Mouse (Mus musculus): ENCODE measurements around the gene Dmrtc2. TPM values are rescaled to one million over a fixed set of nuclear protein-coding genes. Genes with fewer than 3 reads are reported as not detected.

The Dmrtc2 gene
- polyA plus RNA-seq, 1 experiment from 2014 or later, result not detected

- peaks cover 14% of the 10 kb centered on the region for H3K4me1 ChIP-seq (ENCODE audit: control insufficient read depth, insufficient read depth, low read length)
- H3K4me2 ChIP-seq (ENCODE audit: low read length), result peak within 1 kb of the TSS; percentile 83
- peak within 1 kb of the TSS; percentile 60 for H3K4me3 ChIP-seq (replicated peaks; ENCODE audit: low read depth, low read length)
- H3K27ac ChIP-seq (replicated peaks; ENCODE audit: low read depth, low read length), result peak within 1 kb of the TSS; percentile 60
- no peaks in the 10 kb centered on the region for H3K27me3 ChIP-seq (ENCODE audit: control insufficient read depth, insufficient read depth, low read length)
- DNase-seq (peak; percentile 52), ATAC-seq (ENCODE audit: low FRiP score, low TSS enrichment) (no peak)
- peak within 1 kb of the TSS; percentile 69 for H3K9ac ChIP-seq (replicated peaks; ENCODE audit: low read length)
- H3K36me3 ChIP-seq (ENCODE audit: control insufficient read depth, insufficient read depth, low read length), result peaks cover 4% of the 10 kb centered on the region; the same call in 1 of the 2 replicates
- 6% methylated on average over 66 of the region's 68 CpGs for WGBS
- H3K9me3 ChIP-seq (ENCODE audit: control insufficient read depth, low read length), result no peaks in the 10 kb centered on the region
Observed at GRCm38 (mm10) chr7:24902630-24903443, 33.0 kb downstream of the Dmrtc2 start, which contains the start of gene Arhgef1. Gene Arhgef1, plus strand, starts transcription at chr7:24902912.

GRCm38 (mm10) chr7:24903444-24903825 lies 33.6 kb downstream of the Dmrtc2 start:
- DNase-seq (no peak), ATAC-seq (ENCODE audit: low FRiP score, low TSS enrichment) (no peak)
- 44% methylated on average over 10 of the region's 10 CpGs for WGBS
- peaks cover 10% of the 10 kb centered on the region for H3K36me3 ChIP-seq (ENCODE audit: control insufficient read depth, insufficient read depth, low read length)
- no peaks in the 10 kb centered on the region for H3K27me3 ChIP-seq (ENCODE audit: control insufficient read depth, insufficient read depth, low read length)
- H3K4me3 ChIP-seq (replicated peaks; ENCODE audit: low read depth, low read length), result peak overlapping the region; percentile 60
- peak overlapping the region; percentile 69; the same call in 1 of the 2 replicates for H3K9ac ChIP-seq (replicated peaks; ENCODE audit: low read length)
- peak overlapping the region; percentile 83 for H3K4me2 ChIP-seq (ENCODE audit: low read length)
- peaks cover 14% of the 10 kb centered on the region for H3K4me1 ChIP-seq (ENCODE audit: control insufficient read depth, insufficient read depth, low read length)
- H3K9me3 ChIP-seq (ENCODE audit: control insufficient read depth, low read length), result no peaks in the 10 kb centered on the region
- H3K27ac ChIP-seq (replicated peaks; ENCODE audit: low read depth, low read length), result 0 out of 2 replicates have a peak overlapping the region, but pooled peaks have one; percentile 60

DNA sequence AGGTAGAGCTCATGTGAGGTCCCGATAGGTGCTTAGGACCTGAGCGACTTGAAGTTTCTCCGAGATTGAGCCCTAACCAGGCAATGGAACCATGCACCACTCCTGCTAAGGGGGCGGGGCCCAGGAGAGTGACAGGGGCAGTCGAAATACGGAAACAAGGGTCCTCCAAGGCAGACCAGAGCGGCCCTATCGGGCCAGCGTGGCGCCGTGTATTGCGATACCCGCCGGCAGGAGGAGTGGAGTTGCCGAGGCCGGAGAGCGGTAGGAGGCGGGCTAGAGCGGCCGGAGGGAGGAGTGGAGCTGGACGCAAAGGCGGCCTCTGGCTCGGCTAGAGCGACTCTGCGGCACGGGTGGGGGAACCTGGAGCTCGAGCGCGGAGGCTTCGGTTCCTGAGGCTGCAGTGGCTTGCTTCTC lies 34.2 kb downstream of the Dmrtc2 start:
- H3K9me3 ChIP-seq (ENCODE audit: control insufficient read depth, low read length), result no peaks in the 10 kb centered on the region
- H3K4me3 ChIP-seq (replicated peaks; ENCODE audit: low read depth, low read length), result peak overlapping the region; percentile 60
- H3K4me2 ChIP-seq (ENCODE audit: low read length), result peak overlapping the region; percentile 83
- peak overlapping the region; percentile 73 for H3K9ac ChIP-seq (replicated peaks; ENCODE audit: low read length)
- peak; percentile 96 for ATAC-seq (ENCODE audit: low FRiP score, low TSS enrichment)
- under 1% methylated on average over 30 of the region's 30 CpGs for WGBS
- H3K4me1 ChIP-seq (ENCODE audit: control insufficient read depth, insufficient read depth, low read length), result peaks cover 14% of the 10 kb centered on the region
- peak overlapping the region; percentile 79 for H3K27ac ChIP-seq (replicated peaks; ENCODE audit: low read depth, low read length)
- peaks cover 15% of the 10 kb centered on the region for H3K36me3 ChIP-seq (ENCODE audit: control insufficient read depth, insufficient read depth, low read length)
- no peaks in the 10 kb centered on the region for H3K27me3 ChIP-seq (ENCODE audit: control insufficient read depth, insufficient read depth, low read length)
- peak; percentile 98 for DNase-seq

GRCm38 (mm10) chr7:24904936-24905335 lies 35.1 kb downstream of the Dmrtc2 start:
- peak overlapping the region; percentile 79; the same call in 1 of the 2 replicates for H3K27ac ChIP-seq (replicated peaks; ENCODE audit: low read depth, low read length)
- peak overlapping the region; percentile 83 for H3K4me2 ChIP-seq (ENCODE audit: low read length)
- WGBS, result 22% methylated on average over 3 of the region's 3 CpGs
- H3K9me3 ChIP-seq (ENCODE audit: control insufficient read depth, low read length), result no peaks in the 10 kb centered on the region
- peaks cover 18% of the 10 kb centered on the region for H3K36me3 ChIP-seq (ENCODE audit: control insufficient read depth, insufficient read depth, low read length)
- peak overlapping the region; percentile 73 for H3K9ac ChIP-seq (replicated peaks; ENCODE audit: low read length)
- H3K27me3 ChIP-seq (ENCODE audit: control insufficient read depth, insufficient read depth, low read length), result no peaks in the 10 kb centered on the region
- 0 out of 2 replicates have a peak, but pooled peaks have one; percentile 24 for ATAC-seq (ENCODE audit: low FRiP score, low TSS enrichment)
- peaks cover 14% of the 10 kb centered on the region for H3K4me1 ChIP-seq (ENCODE audit: control insufficient read depth, insufficient read depth, low read length)
- H3K4me3 ChIP-seq (replicated peaks; ENCODE audit: low read depth, low read length), result peak overlapping the region; percentile 60
- DNase-seq, result peak; percentile 83

- H3K27ac ChIP-seq (replicated peaks; ENCODE audit: low read depth, low read length), result no peak overlapping the region
- peaks cover 14% of the 10 kb centered on the region for H3K4me1 ChIP-seq (ENCODE audit: control insufficient read depth, insufficient read depth, low read length)
- DNase-seq, result no peak
- H3K9ac ChIP-seq (replicated peaks; ENCODE audit: low read length), result no peak overlapping the region
- no peaks in the 10 kb centered on the region for H3K27me3 ChIP-seq (ENCODE audit: control insufficient read depth, insufficient read depth, low read length)
- peaks cover 25% of the 10 kb centered on the region for H3K36me3 ChIP-seq (ENCODE audit: control insufficient read depth, insufficient read depth, low read length)
- H3K4me2 ChIP-seq (ENCODE audit: low read length), result no peak overlapping the region
- no peak for ATAC-seq (ENCODE audit: low FRiP score, low TSS enrichment)
- H3K4me3 ChIP-seq (replicated peaks; ENCODE audit: low read depth, low read length), result no peak overlapping the region
- no peaks in the 10 kb centered on the region for H3K9me3 ChIP-seq (ENCODE audit: control insufficient read depth, low read length)
- WGBS, result 49% methylated on average over 6 of the region's 6 CpGs
Observed at GRCm38 (mm10) chr7:24906551-24906950, 36.7 kb downstream of the Dmrtc2 start.

GRCm38 (mm10) chr7:24907211-24907748 lies 37.4 kb downstream of the Dmrtc2 start:
- peaks cover 14% of the 10 kb centered on the region for H3K4me1 ChIP-seq (ENCODE audit: control insufficient read depth, insufficient read depth, low read length)
- no peak overlapping the region for H3K4me2 ChIP-seq (ENCODE audit: low read length)
- peaks cover 33% of the 10 kb centered on the region for H3K36me3 ChIP-seq (ENCODE audit: control insufficient read depth, insufficient read depth, low read length)
- no peak overlapping the region; the same call in 1 of the 2 replicates for H3K9ac ChIP-seq (replicated peaks; ENCODE audit: low read length)
- H3K4me3 ChIP-seq (replicated peaks; ENCODE audit: low read depth, low read length), result no peak overlapping the region
- no peak overlapping the region for H3K27ac ChIP-seq (replicated peaks; ENCODE audit: low read depth, low read length)
- ATAC-seq (ENCODE audit: low FRiP score, low TSS enrichment) (no peak), DNase-seq (no peak)
- H3K27me3 ChIP-seq (ENCODE audit: control insufficient read depth, insufficient read depth, low read length), result no peaks in the 10 kb centered on the region
- no peaks in the 10 kb centered on the region for H3K9me3 ChIP-seq (ENCODE audit: control insufficient read depth, low read length)
- 38% methylated on average over 13 of the region's 13 CpGs for WGBS

DNA sequence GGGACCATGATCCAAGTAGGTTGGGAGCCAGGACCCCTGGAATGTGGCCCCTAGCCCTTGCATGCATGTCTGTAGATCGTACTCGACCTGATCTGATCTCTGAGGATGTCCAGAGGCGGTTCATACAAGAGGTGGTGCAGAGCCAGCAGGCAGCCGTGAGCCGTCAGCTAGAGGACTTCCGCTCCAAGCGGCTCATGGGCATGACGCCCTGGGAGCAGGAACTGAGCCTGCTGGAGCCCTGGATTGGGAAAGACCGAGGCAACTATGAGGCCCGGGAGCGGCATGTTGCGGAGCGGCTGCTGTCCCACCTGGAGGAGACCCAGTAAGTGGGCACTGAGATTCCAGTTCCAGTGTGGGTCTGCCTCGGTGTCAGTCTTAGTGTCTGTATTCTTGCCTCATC lies 42.6 kb downstream of the Dmrtc2 start:
- H3K27me3 ChIP-seq (ENCODE audit: control insufficient read depth, insufficient read depth, low read length), result no peaks in the 10 kb centered on the region
- H3K27ac ChIP-seq (replicated peaks; ENCODE audit: low read depth, low read length), result no peak overlapping the region
- 92% methylated on average over 14 of the region's 14 CpGs for WGBS
- H3K9ac ChIP-seq (replicated peaks; ENCODE audit: low read length), result no peak overlapping the region
- no peak overlapping the region for H3K4me2 ChIP-seq (ENCODE audit: low read length)
- no peak overlapping the region for H3K4me3 ChIP-seq (replicated peaks; ENCODE audit: low read depth, low read length)
- H3K9me3 ChIP-seq (ENCODE audit: control insufficient read depth, low read length), result no peaks in the 10 kb centered on the region
- H3K4me1 ChIP-seq (ENCODE audit: control insufficient read depth, insufficient read depth, low read length), result no peaks in the 10 kb centered on the region
- H3K36me3 ChIP-seq (ENCODE audit: control insufficient read depth, insufficient read depth, low read length), result peaks cover 54% of the 10 kb centered on the region
- no peak for DNase-seq
- ATAC-seq (ENCODE audit: low FRiP score, low TSS enrichment), result no peak

DNA sequence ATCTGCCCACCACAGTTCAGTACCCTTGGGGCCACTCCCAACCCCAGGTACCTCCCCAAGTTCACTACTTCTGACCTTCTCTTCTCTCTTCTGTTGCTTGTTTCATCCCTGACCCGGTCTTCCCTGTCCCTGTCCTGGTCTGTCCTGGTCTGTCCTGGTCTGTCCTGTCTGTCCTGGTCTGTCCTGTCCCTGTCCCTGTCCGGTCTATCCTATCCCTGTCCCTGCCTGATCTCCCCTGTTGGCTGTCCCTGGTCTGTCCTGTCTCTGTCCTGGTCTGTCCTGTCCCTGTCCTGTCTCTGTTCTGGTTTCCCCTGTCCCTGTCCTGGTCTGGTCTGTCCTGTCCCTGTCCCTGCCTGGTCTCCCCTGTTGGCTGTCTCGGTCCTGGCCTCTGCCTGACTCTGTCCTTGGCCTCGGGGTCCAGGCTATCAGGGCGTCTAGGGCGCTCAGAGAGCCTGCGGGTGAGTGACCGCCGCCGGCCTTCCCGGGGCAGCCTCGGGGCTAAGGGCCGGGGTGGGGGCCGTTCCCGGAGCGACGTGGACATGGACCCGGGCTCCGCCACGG lies 49.0 kb downstream of the Dmrtc2 start:
- Histone ChIP-seq H3K4me1 (ENCODE audit: control insufficient read depth, insufficient read depth, low read length) (no peaks in the 10 kb centered on the region), H3K4me2 (ENCODE audit: low read length) (no peak overlapping the region), H3K27me3 (ENCODE audit: control insufficient read depth, insufficient read depth, low read length) (no peaks in the 10 kb centered on the region), H3K9ac (replicated peaks; ENCODE audit: low read length) (no peak overlapping the region), H3K4me3 (replicated peaks; ENCODE audit: low read depth, low read length) (no peak overlapping the region), H3K9me3 (ENCODE audit: control insufficient read depth, low read length) (no peaks in the 10 kb centered on the region), H3K36me3 (ENCODE audit: control insufficient read depth, insufficient read depth, low read length) (peaks cover 68% of the 10 kb centered on the region), H3K27ac (replicated peaks; ENCODE audit: low read depth, low read length) (no peak overlapping the region)
- DNase-seq (no peak), ATAC-seq (ENCODE audit: low FRiP score, low TSS enrichment) (peak; percentile 24; the same call in 1 of the 2 replicates)
- 91% methylated on average over 20 of the region's 20 CpGs for WGBS

All from midbrain, embryonic 14.5 days (tissue).